Mouse (Mus musculus): ENCODE data around the gene Cfap58.

Cfap58 gene

GRCm38 (mm10) chr19:48079718-48080117 lies 142.2 kb downstream of the Cfap58 start:
- no peak for DNase-seq (ENCODE audit: low spot score)

- DNase-seq (ENCODE audit: low spot score) = no peak
These were observed 144.0 kb downstream of the Cfap58 start for GRCm38 (mm10) chr19:48081456-48081855.
